Mouse (Mus musculus) liver, embryonic 13.5 days (tissue): Measurements from ENCODE around the gene Smpdl3b. TPM values are rescaled to one million over a fixed set of nuclear protein-coding genes. Genes with fewer than 3 reads are reported as not detected.
"Not testable (repeated sequence)": the region's sequence is repeated elsewhere in the genome, so short reads cannot be mapped to it uniquely, and the experiment has no call there.

Experiments used
- ATAC-seq: fragments of 200-750 bp; cut with Nextera tagmentation; 2 replicates; pipeline ENCODE4 v1.8.0; 2017; ENCODE audit warnings: low read depth, mild to moderate bottlenecking, moderate number of reproducible peaks, moderate library complexity
- DNase-seq: peaks from one replicate; pipeline ENCODE4 v3.0.0; 2022
- H3K27ac ChIP-seq: fragments of 300-500 bp; sonication (generic); 2 replicates; pipeline ENCODE4 v1.5.1; 2015; ENCODE audit warnings: moderate library complexity, mild to moderate bottlenecking, inconsistent platforms
- H3K27me3 ChIP-seq: fragments of 300-500 bp; sonication (generic); 2 replicates; pipeline ENCODE4 v1.6.1; 2015; ENCODE audit warnings: mild to moderate bottlenecking, inconsistent platforms
- H3K36me3 ChIP-seq: fragments of 300-500 bp; sonication (generic); 2 replicates; pipeline ENCODE4 v1.6.1; 2015; ENCODE audit warnings: mild to moderate bottlenecking, inconsistent platforms
- H3K4me1 ChIP-seq: fragments of 300-500 bp; sonication (generic); replicated peaks from 2 replicates; pipeline ENCODE4 v1.6.1; 2015; ENCODE audit warnings: inconsistent platforms
- H3K4me2 ChIP-seq: fragments of 300-500 bp; sonication (generic); 2 replicates; pipeline ENCODE4 v1.6.1; 2015; ENCODE audit warnings: inconsistent platforms, mild to moderate bottlenecking, moderate library complexity
- H3K4me3 ChIP-seq: fragments of 300-500 bp; sonication (generic); replicated peaks from 2 replicates; pipeline ENCODE4 v1.5.1; 2015; ENCODE audit warnings: mild to moderate bottlenecking, inconsistent platforms
- H3K9ac ChIP-seq: fragments of 300-500 bp; sonication (generic); 2 replicates; pipeline ENCODE4 v1.6.1; 2015; ENCODE audit warnings: mild to moderate bottlenecking, inconsistent platforms
- H3K9me3 ChIP-seq: fragments of 300-500 bp; sonication (generic); replicated peaks from 2 replicates; pipeline ENCODE4 v1.6.1; 2016; ENCODE audit warnings: inconsistent platforms
- WGBS: fragments of 180-500 bp; shearing (Covaris S2); methylation state at CpG from one replicate; pipeline ENCODE4 v1.1.7; 2015; ENCODE audit not compliant: insufficient replicate concordance; 5-methylcytosine and 5-hydroxymethylcytosine counted together
- polyA plus RNA-seq: library from polyadenylated mRNA; unstranded; fragments of >200 nt; fragmentation: Nextera tagmentation; extraction: Ambion mirVana; gene quantifications from 2 replicates; pipeline ENCODE4 v1.2.1, GENCODE M21; 2015

Gene Smpdl3b
- 1.1 and 1.2 TPM in 2 replicates for polyA plus RNA-seq

DNA sequence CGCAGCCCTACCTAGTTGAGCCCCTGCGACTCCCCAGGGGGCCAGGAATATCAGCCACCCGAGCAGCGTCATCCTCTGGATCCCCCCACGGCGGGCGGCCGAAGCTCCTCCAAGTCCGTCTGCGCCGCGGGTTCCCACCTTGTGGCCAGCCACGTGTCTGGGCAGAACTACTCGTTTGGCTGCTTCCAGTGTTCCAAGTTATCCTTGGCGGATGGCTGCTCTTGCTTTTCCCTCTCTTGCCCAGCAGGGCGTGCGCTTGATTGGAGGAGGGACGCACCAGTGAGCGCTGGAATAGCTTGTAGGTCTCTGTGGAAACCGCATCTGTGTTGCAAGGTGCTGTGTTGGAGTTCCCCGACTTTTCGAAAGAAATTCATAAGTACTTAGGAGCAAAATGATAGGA, at the start of gene Smpdl3b:
Gene Smpdl3b (minus strand): TSS at position 279 of the 400 bp plus-strand sequence.
- Histone ChIP-seq H3K4me1 (peaks cover 15% of the 10 kb centered on the region; the same call in 1 of the 2 replicates), H3K36me3 (no peaks in the 10 kb centered on the region), H3K27me3 (peaks cover 40% of the 10 kb centered on the region), H3K4me2 (peak within 1 kb of the TSS; percentile 71), H3K9ac (peak within 1 kb of the TSS; percentile 18; the same call in 1 of the 2 replicates), H3K9me3 (no peaks in the 10 kb centered on the region), H3K27ac (no peak within 1 kb of the TSS), H3K4me3 (peak within 1 kb of the TSS; percentile 52)
- ATAC-seq = no peak
- 2% methylated on average over 22 of the region's 22 CpGs for WGBS
- no peak for DNase-seq

DNA sequence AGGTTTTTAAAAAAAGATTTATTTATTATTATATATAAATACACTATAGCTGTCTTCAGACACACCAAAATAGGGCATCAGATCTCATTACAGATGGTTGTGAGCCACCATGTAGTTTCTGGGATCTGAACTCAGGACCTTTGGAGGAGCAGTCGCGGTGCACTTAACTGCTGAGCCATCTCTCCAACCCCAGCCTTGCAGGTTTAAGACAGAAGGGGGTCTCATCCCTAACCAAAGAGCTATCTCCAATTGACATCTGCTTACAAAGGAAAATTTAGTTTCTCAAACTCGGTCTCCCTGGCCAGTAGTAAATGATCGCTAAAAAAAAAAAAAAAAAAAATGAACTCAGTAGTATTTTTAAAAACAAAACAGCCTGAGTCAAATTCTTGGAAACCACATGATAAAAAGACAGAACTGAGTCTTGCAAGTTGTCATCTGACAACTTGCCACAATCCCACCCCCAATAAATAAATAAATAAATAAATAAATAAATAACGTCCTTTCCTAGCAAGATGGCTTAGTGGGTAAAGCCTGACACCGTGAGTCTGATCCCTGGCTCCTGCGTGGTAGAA, 49.7 kb upstream of the Smpdl3b start:
- H3K4me3 ChIP-seq = no peak overlapping the region
- H3K27me3 ChIP-seq = no peaks in the 10 kb centered on the region
- H3K36me3 ChIP-seq = no peaks in the 10 kb centered on the region
- no peak for ATAC-seq
- H3K4me1 ChIP-seq = peaks cover 30% of the 10 kb centered on the region
- WGBS = 72% methylated on average over 7 of the region's 7 CpGs
- DNase-seq = no peak
- no peak overlapping the region for H3K27ac ChIP-seq
- H3K9ac ChIP-seq = no peak overlapping the region
- no peak overlapping the region for H3K4me2 ChIP-seq
- no peaks in the 10 kb centered on the region for H3K9me3 ChIP-seq

DNA sequence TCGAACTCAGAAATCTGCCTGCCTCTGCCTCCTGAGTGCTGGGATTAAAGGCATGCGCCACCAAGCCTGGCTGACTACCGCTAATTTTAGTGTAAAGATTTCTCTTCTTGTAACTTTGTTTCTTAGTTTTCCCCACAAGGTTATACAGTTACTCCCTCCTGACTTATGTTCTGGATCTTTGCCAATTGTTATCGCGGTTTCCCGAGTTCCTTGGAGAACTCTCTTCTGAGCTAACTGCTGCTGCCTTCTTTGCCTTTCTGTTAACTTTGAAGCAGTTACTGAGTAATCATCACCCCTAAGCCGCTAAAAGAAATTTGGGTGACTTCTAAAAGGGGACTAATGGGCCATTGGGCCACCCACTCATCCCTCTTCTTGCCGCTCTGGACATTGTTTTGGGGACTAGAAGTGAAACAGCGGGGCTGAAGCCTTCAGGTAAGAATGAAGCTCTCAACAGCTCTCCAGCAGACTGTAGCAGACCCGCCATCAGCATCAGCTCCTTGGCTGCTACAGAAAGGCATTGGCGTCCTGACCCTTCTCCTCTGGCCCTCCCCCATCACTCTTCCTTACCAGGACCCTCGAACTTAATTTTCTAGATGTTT, 48.6 kb upstream of the Smpdl3b start:
- Histone ChIP-seq H3K9me3 (no peaks in the 10 kb centered on the region), H3K36me3 (no peaks in the 10 kb centered on the region), H3K27ac (no peak overlapping the region), H3K4me2 (no peak overlapping the region), H3K9ac (no peak overlapping the region), H3K4me1 (peaks cover 38% of the 10 kb centered on the region), H3K27me3 (no peaks in the 10 kb centered on the region), H3K4me3 (no peak overlapping the region)
- 77% methylated on average over 12 of the region's 12 CpGs for WGBS
- no peak for DNase-seq
- ATAC-seq = no peak

DNA sequence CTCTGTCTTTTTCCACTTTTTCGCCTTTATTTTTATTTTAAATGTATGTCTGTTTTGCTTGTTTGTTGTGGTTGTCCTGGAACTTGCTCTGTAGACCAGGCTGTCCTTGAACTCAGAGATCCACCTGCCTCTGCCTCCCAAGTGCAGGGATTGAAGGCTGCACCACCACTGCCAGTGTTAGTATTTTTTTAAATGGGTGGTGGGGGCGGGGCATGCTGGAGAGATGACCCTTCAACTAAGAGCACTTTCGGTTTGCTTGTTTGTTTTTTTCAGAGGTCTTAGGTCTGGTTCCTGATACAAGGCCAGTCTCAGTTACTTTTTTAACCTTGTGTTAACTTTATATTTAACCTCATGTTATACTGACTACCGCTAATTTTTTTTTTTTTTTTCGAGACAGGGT, 48.1 kb upstream of the Smpdl3b start:
- WGBS = 79% methylated on average over 5 of the region's 5 CpGs
- no peak for ATAC-seq
- no peaks in the 10 kb centered on the region for H3K27me3 ChIP-seq
- peak overlapping the region; percentile 59 for H3K27ac ChIP-seq
- no peak overlapping the region for H3K4me3 ChIP-seq
- H3K9me3 ChIP-seq = no peaks in the 10 kb centered on the region
- DNase-seq = no peak
- H3K4me2 ChIP-seq = no peak overlapping the region
- no peaks in the 10 kb centered on the region for H3K36me3 ChIP-seq
- H3K9ac ChIP-seq = no peak overlapping the region
- H3K4me1 ChIP-seq = peaks cover 40% of the 10 kb centered on the region

DNA sequence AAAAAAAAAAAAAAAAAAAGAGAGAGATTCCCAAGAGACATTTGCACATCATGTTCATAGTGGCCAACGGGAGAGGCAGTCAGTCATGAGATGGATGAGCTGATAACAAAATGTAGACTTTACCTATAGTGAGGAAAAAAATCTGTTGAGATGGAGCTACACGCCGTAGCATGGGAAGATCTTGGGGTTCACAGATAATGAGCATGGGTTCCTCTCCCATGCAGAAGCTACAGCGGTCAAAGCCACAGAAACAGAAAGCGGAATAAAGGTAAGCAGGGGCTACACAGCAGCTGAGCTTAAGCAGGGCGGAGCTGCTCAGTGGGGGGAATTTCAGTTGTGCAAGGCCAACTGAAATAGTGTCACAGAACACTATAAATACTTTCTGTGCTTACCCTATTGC, 47.3 kb upstream of the Smpdl3b start:
- no peak overlapping the region for H3K27ac ChIP-seq
- ATAC-seq (no peak), DNase-seq (no peak)
- H3K4me3 ChIP-seq = no peak overlapping the region
- peaks cover 40% of the 10 kb centered on the region for H3K4me1 ChIP-seq
- WGBS = 39% methylated on average over 6 of the region's 6 CpGs
- H3K36me3 ChIP-seq = no peaks in the 10 kb centered on the region
- H3K9me3 ChIP-seq = no peaks in the 10 kb centered on the region
- H3K27me3 ChIP-seq = no peaks in the 10 kb centered on the region
- H3K9ac ChIP-seq = no peak overlapping the region
- no peak overlapping the region for H3K4me2 ChIP-seq

DNA sequence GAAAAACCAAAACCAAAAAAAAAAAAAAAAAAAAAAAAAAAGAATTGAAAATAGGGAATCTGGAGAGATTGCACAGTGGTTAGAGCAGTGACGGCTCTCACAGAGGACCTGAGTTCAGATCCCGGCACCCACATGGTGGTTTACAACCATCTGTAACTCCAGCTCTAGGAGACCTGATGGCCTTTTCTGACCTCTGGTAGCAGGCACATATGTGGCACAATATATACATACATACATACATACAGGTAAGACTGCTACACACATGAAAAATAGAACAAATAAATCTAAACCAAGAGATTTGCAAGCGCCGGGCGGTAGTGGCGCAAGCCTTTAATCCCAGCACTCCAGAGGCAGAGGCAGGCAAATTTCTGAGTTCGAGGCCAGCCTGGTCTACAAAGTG, 46.8 kb upstream of the Smpdl3b start:
- H3K9ac ChIP-seq = no peak overlapping the region
- DNase-seq = no peak
- H3K4me1 ChIP-seq = peaks cover 40% of the 10 kb centered on the region
- no peak overlapping the region for H3K4me3 ChIP-seq
- ATAC-seq = no peak
- H3K4me2 ChIP-seq = no peak overlapping the region
- H3K36me3 ChIP-seq = no peaks in the 10 kb centered on the region
- 91% methylated on average over 7 of the region's 7 CpGs for WGBS
- no peaks in the 10 kb centered on the region for H3K9me3 ChIP-seq
- H3K27ac ChIP-seq = no peak overlapping the region
- no peaks in the 10 kb centered on the region for H3K27me3 ChIP-seq

DNA sequence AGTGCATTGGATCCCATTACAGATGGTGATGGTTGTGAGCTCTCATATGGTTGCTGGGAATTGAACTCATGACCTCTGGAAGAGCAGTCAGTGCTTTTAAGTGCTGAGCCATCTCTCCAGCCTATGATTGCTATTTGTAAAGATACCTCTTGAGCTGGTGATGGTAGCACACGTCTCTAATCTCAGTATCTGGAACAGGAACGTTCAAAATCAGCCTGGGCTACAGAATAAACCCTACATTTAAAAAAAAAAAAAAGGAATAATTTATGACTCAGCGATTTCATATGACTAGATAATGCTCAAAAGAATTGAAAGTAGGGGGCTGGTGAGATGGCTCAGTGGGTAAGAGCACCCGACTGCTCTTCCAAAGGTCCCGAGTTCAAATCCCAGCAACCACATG, 46.2 kb upstream of the Smpdl3b start:
- no peak overlapping the region for H3K4me2 ChIP-seq
- no peaks in the 10 kb centered on the region for H3K27me3 ChIP-seq
- WGBS = 55% methylated on average over 5 of the region's 5 CpGs
- H3K4me1 ChIP-seq = peaks cover 35% of the 10 kb centered on the region
- H3K9ac ChIP-seq = no peak overlapping the region
- no peak overlapping the region for H3K4me3 ChIP-seq
- no peaks in the 10 kb centered on the region for H3K9me3 ChIP-seq
- DNase-seq (no peak), ATAC-seq (no peak)
- H3K36me3 ChIP-seq = no peaks in the 10 kb centered on the region
- no peak overlapping the region for H3K27ac ChIP-seq

DNA sequence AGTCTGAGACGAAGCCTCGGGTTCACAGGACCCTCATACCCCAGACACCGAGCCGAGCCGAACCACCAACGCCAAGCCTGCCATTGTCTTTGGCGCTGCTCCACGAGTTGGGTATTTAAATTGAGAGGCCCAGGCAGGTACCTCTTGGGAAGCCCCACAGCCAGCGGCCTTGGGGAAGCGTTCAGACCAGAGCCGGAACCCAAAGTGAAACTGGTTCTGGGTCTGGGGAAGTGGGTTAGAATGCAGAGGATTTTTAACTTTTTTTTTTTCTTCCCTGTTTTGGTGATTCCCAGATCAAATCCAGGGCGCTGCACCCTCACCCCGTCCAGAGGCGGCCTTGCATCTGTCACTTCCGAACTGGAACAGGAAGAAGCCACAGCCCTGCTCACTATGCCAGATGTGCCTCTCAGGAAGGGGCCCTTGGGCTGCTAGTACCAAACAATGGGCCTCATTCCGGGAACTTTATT, 45.2 kb upstream of the Smpdl3b start:
- Histone ChIP-seq H3K4me1 (peaks cover 34% of the 10 kb centered on the region), H3K27ac (peak overlapping the region; percentile 75), H3K4me3 (peak overlapping the region; percentile 46), H3K27me3 (peaks cover 4% of the 10 kb centered on the region; the same call in 1 of the 2 replicates), H3K9me3 (no peaks in the 10 kb centered on the region), H3K4me2 (peak overlapping the region; percentile 71), H3K9ac (peak overlapping the region; percentile 61), H3K36me3 (no peaks in the 10 kb centered on the region)
- peak; percentile 62 for ATAC-seq
- 23% methylated on average over 16 of the region's 16 CpGs for WGBS
- DNase-seq = no peak

DNA sequence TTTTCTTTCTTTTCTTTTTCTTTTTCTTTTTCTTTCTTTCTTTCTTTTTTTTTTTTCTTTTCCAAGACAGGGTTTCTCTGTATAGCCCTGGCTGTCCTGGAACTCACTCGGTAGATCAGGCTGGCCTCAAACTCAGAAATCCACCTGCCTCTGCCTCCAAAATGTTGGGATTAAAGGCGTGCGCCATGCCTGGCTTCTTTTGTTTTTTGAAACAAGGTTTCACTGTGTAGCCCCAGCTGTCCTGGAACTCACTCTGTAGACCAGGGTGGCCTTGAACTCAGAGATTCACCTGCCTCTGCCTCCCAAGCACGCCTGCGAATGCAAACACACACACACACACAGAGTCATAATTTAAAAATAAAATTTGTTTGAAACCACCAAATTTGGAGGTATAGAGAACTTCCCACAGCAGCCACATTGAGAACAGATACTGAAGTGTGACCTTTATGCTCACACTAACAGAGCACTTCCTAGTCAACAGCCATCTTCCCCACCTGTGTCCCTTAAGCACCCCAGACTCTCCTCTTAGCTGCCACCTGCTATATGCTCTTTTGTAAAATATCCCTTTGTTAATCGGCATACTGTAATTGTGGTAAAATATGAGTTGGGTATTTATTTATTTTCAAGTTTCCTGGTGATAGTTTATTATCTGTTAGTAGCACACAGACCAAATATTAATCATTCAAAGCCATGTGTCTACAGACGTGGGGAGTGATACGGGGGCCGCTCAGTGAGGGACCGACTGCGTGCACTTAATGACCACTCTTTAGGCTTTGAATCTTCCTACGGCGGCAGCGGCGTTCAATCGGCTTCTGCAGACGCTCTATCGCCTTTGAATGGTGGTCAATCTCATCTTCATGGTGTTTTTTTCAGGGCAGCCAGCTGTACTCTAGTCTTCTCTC, 44.4 kb upstream of the Smpdl3b start:
- Histone ChIP-seq H3K9me3 (no peaks in the 10 kb centered on the region), H3K4me3 (peak overlapping the region; percentile 46), H3K9ac (peak overlapping the region; percentile 61), H3K27ac (peak overlapping the region; percentile 75), H3K4me2 (peak overlapping the region; percentile 71), H3K36me3 (no peaks in the 10 kb centered on the region), H3K4me1 (peaks cover 37% of the 10 kb centered on the region), H3K27me3 (peaks cover 4% of the 10 kb centered on the region; the same call in 1 of the 2 replicates)
- peak; percentile 76 for ATAC-seq
- WGBS = 61% methylated on average over 18 of the region's 18 CpGs
- no peak for DNase-seq

DNA sequence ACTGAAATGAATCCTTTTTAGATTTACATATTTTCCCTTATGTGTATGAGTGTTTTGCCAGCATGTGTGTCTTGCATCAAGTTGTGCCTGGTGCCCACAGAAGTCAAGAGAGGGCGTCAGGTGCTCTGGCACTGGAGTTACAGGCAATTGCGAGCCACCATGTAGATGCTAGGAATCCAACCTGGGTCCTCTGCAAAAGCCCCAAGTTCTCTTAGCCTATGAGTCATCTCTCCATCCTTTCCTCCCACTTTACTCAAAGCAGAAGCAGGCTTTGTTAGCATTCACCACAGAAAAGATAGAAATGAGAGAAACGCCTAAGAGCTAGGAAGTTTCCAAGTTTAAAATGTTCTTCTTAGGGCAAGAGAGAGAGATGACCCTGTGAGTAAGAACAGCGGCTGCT, 42.8 kb upstream of the Smpdl3b start:
- no peak for ATAC-seq
- H3K9ac ChIP-seq = no peak overlapping the region
- no peak overlapping the region for H3K27ac ChIP-seq
- H3K4me2 ChIP-seq = no peak overlapping the region
- WGBS = 72% methylated on average over 4 of the region's 4 CpGs
- H3K9me3 ChIP-seq = no peaks in the 10 kb centered on the region
- H3K4me3 ChIP-seq = no peak overlapping the region
- no peak for DNase-seq
- no peaks in the 10 kb centered on the region for H3K36me3 ChIP-seq
- peaks cover 17% of the 10 kb centered on the region for H3K27me3 ChIP-seq
- H3K4me1 ChIP-seq = peaks cover 40% of the 10 kb centered on the region

DNA sequence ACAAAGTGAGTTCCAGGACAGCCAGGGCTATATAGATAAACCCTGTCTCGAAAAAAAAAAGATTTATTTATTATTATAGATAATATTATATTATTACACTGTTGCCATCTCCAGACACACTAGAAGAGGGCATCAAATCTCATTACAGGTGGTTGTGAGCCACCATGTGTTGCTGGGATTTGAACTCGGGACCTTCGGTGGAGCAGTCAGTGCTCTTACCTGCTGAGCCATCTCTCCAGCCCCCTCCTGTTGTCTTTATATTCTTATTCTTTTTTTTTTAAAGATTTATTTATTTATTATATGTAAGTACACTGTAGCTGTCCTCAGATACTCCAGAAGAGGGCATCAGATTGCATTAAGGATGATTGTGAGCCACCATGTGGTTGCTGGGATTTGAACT, 41.6 kb upstream of the Smpdl3b start:
- H3K27me3 ChIP-seq = peaks cover 28% of the 10 kb centered on the region
- ATAC-seq, H3K36me3 ChIP-seq, H3K9me3 ChIP-seq, H3K9ac ChIP-seq, H3K4me2 ChIP-seq, H3K27ac ChIP-seq, H3K4me3 ChIP-seq, DNase-seq: not testable (repeated sequence)
- H3K4me1 ChIP-seq = peaks cover 44% of the 10 kb centered on the region
- whole genome bisulfite sequencing = 77% methylated on average over 3 of the region's 3 CpGs
